Mouse (Mus musculus): ENCODE measurements around the gene Atxn7. TPM values are rescaled to one million over a fixed set of nuclear protein-coding genes. Genes with fewer than 3 reads are reported as not detected.
A peak's percentile ranks its signal among the peaks of the same experiment; 100 is the strongest.

The Atxn7 gene
- polyA plus RNA-seq, 1 experiment from 2014 or later = 3.9 TPM

DNA sequence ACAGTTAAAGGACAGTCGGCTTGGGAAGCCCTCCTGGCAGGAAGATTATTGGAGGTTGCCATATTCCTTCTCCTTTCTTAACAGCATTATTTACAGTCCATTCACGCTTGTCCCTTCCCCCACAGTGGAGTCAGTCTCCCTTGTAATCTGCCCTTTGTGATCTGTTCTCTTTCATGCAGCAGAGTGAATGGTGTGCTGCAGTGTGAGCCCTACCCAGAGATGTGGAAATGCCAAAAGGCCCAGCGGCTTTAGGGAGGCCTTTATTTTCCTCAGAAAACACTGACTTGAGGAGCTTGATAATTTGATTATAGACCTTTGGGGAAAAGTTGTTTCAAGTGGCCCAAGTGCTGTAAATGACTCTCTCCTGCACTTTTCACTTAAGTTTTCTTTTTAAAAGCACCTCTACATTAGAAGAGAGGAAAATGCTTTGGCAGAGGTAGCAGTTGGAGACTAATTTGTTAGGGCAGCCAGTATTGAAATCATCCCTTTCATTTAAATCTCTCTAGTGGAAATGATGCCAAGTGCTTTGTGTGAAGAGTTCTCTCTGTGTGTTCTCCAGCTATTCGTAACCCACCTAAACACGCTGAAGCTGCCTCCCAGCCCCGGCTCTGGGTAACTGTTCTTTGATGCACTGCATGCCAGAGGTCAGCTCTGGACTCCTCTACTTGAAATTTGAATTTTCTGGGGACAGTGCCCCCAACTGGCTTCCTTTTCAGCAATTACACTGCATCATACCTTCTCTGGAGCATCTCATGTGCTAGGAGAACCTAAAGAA is 109.5 kb downstream of the Atxn7 start:
- Histone ChIP-seq H3K27ac (peak overlapping the region; percentile 32; the same call in 1 of the 2 replicates), H3K9ac (no peak overlapping the region), H3K4me3 (no peak overlapping the region), H3K4me2 (replicated peaks) (no peak overlapping the region; the same call in 1 of the 2 replicates), H3K36me3 (no peaks in the 10 kb centered on the region), H3K9me3 (no peaks in the 10 kb centered on the region), H3K27me3 (replicated peaks) (no peaks in the 10 kb centered on the region), H3K4me1 (peaks cover 34% of the 10 kb centered on the region)
- WGBS = 11% methylated on average over 6 of the region's 6 CpGs
- peak; percentile 91 for ATAC-seq (ENCODE audit: low FRiP score, low read depth)

DNA sequence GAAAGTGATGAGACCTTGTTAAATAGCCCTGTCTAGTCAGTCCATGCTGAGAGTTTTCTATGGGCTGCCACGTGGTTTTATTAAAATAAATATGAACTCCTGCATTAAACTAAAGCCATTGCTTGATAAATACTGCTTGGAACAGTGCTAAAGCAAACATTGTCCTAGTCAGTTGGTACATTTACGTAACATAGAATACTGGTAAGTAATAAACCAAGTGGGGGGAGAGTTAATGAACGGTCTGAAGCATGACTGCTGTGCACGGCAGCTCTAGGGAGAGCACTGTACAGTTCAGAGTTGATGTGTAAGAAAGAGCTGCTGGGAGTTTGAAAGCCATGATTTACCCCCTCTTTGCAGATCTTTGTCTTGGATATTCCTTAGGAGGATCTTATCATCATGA is 110.2 kb downstream of the Atxn7 start:
- H3K4me1 ChIP-seq = peaks cover 34% of the 10 kb centered on the region
- 30% methylated on average over 4 of the region's 4 CpGs for whole genome bisulfite sequencing

DNA sequence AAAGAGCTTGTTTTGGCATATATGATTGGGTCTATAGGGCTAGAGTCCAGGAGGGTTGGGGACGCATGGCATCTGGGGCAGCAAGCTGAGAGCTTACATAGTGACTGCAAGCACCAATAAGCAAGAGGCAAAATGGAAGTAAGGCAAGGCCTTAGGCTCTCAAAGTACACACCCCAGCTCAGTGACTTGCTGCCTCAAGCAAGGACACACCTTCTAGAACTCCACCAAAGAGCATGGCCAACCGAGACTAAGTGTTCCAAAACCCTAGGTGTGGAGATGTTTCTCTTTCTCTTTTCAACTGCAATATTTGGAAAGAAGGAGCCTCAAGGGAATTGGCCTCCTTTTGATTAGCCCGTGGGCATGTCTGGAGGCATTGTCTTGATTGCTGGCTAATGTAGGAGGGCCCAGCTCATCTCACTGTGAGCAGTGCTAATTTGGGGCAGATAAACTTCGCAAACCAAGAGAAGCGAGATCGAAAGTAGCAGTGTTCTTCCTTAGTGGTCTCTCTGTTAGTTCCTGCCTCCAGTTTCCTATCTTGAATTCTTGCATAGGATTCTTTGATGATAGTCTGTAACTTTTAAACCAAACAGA is 119.5 kb downstream of the Atxn7 start:
- H3K4me3 ChIP-seq = no peak overlapping the region
- no peaks in the 10 kb centered on the region for H3K36me3 ChIP-seq
- WGBS = 92% methylated on average over 6 of the region's 6 CpGs
- no peaks in the 10 kb centered on the region for H3K27me3 ChIP-seq (replicated peaks)
- no peak for ATAC-seq (ENCODE audit: low FRiP score, low read depth)
- no peak overlapping the region for H3K27ac ChIP-seq
- H3K4me2 ChIP-seq (replicated peaks) = no peak overlapping the region
- H3K9ac ChIP-seq = no peak overlapping the region
- no peaks in the 10 kb centered on the region for H3K9me3 ChIP-seq
- H3K4me1 ChIP-seq = no peaks in the 10 kb centered on the region

More for the DNA sequence above, 110.2 kb downstream of the Atxn7 start:
- Histone ChIP-seq H3K9me3 (no peaks in the 10 kb centered on the region), H3K27me3 (replicated peaks) (no peaks in the 10 kb centered on the region), H3K9ac (no peak overlapping the region), H3K27ac (peak overlapping the region; percentile 32; the same call in 1 of the 2 replicates), H3K4me3 (no peak overlapping the region), H3K4me2 (replicated peaks) (no peak overlapping the region; the same call in 1 of the 2 replicates), H3K36me3 (no peaks in the 10 kb centered on the region)
- no peak for ATAC-seq (ENCODE audit: low FRiP score, low read depth)

- no peak overlapping the region for H3K4me2 ChIP-seq (replicated peaks)
- H3K9ac ChIP-seq = no peak overlapping the region
- 93% methylated on average over 8 of the region's 8 CpGs for WGBS
- H3K9me3 ChIP-seq = no peaks in the 10 kb centered on the region
- peaks cover 6% of the 10 kb centered on the region; the same call in 1 of the 2 replicates for H3K36me3 ChIP-seq
- no peak for ATAC-seq (ENCODE audit: low FRiP score, low read depth)
- H3K27ac ChIP-seq = no peak overlapping the region
- H3K4me1 ChIP-seq = no peaks in the 10 kb centered on the region
- no peak overlapping the region for H3K4me3 ChIP-seq
- H3K27me3 ChIP-seq (replicated peaks) = no peaks in the 10 kb centered on the region
Measured at GRCm38 (mm10) chr14:14083811-14084210, 122.6 kb downstream of the Atxn7 start.

- WGBS = 91% methylated on average over 4 of the region's 4 CpGs
Measured at GRCm38 (mm10) chr14:14086711-14087263, 125.5 kb downstream of the Atxn7 start.

GRCm38 (mm10) chr14:14087348-14087747 is 126.1 kb downstream of the Atxn7 start:
- Histone ChIP-seq H3K27me3 (replicated peaks) (no peaks in the 10 kb centered on the region), H3K4me2 (replicated peaks) (no peak overlapping the region), H3K9me3 (no peaks in the 10 kb centered on the region), H3K9ac (no peak overlapping the region), H3K36me3 (peaks cover 15% of the 10 kb centered on the region; the same call in 1 of the 2 replicates), H3K4me3 (no peak overlapping the region), H3K4me1 (no peaks in the 10 kb centered on the region), H3K27ac (no peak overlapping the region)
- no peak for ATAC-seq (ENCODE audit: low FRiP score, low read depth)
- WGBS = 87% methylated on average over 6 of the region's 6 CpGs

More at GRCm38 (mm10) chr14:14086711-14087263, 125.5 kb downstream of the Atxn7 start:
- Histone ChIP-seq H3K4me2 (replicated peaks) (no peak overlapping the region), H3K4me3 (no peak overlapping the region), H3K27me3 (replicated peaks) (no peaks in the 10 kb centered on the region), H3K9ac (no peak overlapping the region), H3K4me1 (no peaks in the 10 kb centered on the region), H3K27ac (no peak overlapping the region), H3K9me3 (no peaks in the 10 kb centered on the region), H3K36me3 (peaks cover 14% of the 10 kb centered on the region; the same call in 1 of the 2 replicates)
- ATAC-seq (ENCODE audit: low FRiP score, low read depth) = no peak

DNA sequence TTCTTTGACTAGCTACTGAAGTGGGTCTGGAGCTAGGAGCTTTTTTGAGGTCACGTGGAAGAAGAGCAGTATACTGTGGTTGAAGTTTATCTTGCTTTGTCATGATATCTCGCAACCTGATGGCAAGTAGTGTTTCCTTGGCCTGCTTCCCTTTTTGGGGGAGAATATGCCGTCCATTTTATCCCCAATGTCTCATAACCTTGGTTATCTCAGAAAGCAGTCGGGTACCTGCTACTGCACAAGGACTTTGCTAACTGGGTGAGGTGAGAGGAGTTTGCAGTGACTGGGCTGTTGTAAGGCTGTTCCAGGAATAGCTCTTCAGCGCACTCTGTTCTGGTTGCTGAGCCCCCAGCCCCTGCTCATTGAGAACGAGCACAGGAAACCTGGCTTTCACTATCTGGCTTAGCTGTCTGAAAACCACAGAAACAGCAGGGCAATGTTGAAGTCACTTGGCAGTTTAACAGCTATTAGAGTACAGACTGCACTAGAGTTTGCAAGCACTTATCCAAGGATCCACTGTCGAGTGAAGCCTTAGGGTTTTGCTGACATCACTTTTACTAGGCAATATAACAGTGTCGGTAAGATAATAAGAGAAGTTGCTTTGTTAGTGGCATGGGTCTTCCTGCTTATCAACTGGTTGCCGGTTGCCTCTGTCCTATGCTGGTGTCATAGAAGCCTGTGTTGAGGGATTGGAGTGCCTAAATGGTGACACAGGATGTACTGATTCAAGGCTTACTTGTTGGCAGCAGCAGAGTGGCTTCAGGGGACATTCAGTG is 127.0 kb downstream of the Atxn7 start:
- H3K4me2 ChIP-seq (replicated peaks) = no peak overlapping the region
- H3K36me3 ChIP-seq = peaks cover 18% of the 10 kb centered on the region; the same call in 1 of the 2 replicates
- no peak overlapping the region for H3K27ac ChIP-seq
- WGBS = 90% methylated on average over 9 of the region's 9 CpGs
- H3K4me1 ChIP-seq = no peaks in the 10 kb centered on the region
- H3K9ac ChIP-seq = no peak overlapping the region
- ATAC-seq (ENCODE audit: low FRiP score, low read depth) = no peak
- no peaks in the 10 kb centered on the region for H3K27me3 ChIP-seq (replicated peaks)
- no peaks in the 10 kb centered on the region for H3K9me3 ChIP-seq
- no peak overlapping the region for H3K4me3 ChIP-seq

DNA sequence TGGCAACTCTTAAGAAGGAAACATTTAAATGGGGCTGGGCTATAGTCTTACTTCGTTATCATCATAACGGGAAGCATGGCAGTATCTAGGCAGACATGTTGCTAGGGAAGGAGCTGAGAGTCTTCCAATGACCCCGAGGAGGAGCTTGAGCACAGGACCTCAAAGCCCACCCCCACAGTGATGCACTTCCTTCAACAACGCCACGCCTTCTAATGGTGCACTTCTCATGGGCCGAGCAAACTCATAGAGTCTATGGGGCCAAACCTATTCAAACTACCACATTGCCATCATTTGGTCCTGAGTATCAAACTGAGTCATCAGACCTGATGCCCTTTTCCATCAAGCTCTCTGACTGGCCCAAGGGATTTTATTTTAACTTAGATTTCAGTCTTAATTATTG is 129.3 kb downstream of the Atxn7 start:
- peaks cover 19% of the 10 kb centered on the region; the same call in 1 of the 2 replicates for H3K36me3 ChIP-seq
- H3K4me3 ChIP-seq = no peak overlapping the region
- no peak overlapping the region for H3K27ac ChIP-seq
- WGBS = 95% methylated on average over 6 of the region's 6 CpGs
- H3K4me1 ChIP-seq = no peaks in the 10 kb centered on the region
- H3K9me3 ChIP-seq = no peaks in the 10 kb centered on the region
- no peak overlapping the region for H3K9ac ChIP-seq
- H3K4me2 ChIP-seq (replicated peaks) = no peak overlapping the region
- no peaks in the 10 kb centered on the region for H3K27me3 ChIP-seq (replicated peaks)
- ATAC-seq (ENCODE audit: low FRiP score, low read depth) = no peak

DNA sequence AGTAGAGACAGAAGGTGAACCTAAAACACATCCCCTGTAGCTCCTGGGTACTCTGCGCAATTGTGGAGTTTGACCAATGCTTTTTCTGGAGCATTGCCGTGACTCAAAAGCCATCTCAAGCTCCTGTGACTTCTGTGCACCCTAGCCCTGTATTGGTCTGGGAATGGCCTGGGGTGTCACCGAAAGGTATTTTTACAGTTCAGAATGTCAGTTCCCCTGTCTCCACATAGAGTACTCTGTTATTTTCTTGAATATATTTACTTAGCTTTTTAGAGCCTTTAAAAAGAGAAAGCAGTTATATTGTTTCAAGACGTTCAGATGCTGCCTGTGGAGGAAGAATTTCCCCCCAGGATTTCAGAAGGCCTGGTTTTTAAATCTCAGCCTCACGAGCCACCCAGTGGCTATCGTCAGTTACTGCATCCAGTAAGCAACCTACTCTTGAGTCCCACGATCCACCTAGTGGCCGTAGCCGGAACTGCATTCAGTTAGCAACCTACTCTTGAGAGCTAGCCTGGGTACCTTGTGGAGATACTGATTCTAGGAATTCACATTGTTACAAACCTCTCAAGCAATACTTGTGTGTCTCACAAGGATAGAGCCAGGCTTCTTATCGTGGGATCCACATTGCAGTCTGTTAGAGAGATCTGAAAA is 137.2 kb downstream of the Atxn7 start:
- no peak overlapping the region for H3K9ac ChIP-seq
- no peaks in the 10 kb centered on the region for H3K9me3 ChIP-seq
- no peak overlapping the region for H3K4me3 ChIP-seq
- H3K4me1 ChIP-seq = no peaks in the 10 kb centered on the region
- H3K36me3 ChIP-seq = peaks cover 29% of the 10 kb centered on the region
- 28% methylated on average over 10 of the region's 10 CpGs for WGBS
- ATAC-seq (ENCODE audit: low FRiP score, low read depth) = peak; percentile 81
- no peaks in the 10 kb centered on the region for H3K27me3 ChIP-seq (replicated peaks)
- no peak overlapping the region for H3K27ac ChIP-seq
- no peak overlapping the region for H3K4me2 ChIP-seq (replicated peaks)

DNA sequence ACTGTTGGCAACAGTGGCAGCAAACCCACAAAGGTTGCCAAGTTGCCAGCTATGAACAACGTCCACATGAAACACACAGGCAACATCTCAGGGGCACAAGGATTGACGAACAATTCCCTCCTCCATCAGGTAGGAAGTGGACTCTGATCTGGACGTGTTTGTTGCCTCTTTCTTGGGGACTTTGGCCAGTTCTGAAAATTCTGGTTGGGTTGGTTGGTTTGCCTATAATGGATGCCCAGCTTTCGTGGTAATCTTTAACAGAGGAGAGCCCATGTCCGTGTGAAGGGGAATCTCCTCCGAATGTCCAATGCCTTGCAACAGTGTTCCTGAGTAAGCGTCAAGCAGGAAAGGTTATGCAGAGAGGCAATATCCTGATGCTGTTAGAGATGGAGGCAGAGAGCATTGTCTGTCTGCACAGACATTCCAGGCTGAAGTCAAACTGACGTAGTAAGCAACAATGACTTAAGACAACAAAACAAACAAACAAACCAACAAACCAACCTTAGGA is 139.6 kb downstream of the Atxn7 start:
- no peaks in the 10 kb centered on the region for H3K9me3 ChIP-seq
- H3K27ac ChIP-seq = no peak overlapping the region
- peaks cover 26% of the 10 kb centered on the region for H3K36me3 ChIP-seq
- no peak overlapping the region for H3K4me3 ChIP-seq
- H3K27me3 ChIP-seq (replicated peaks) = no peaks in the 10 kb centered on the region
- no peak overlapping the region for H3K9ac ChIP-seq
- ATAC-seq (ENCODE audit: low FRiP score, low read depth) = no peak
- no peak overlapping the region for H3K4me2 ChIP-seq (replicated peaks)
- 94% methylated on average over 8 of the region's 8 CpGs for WGBS
- no peaks in the 10 kb centered on the region for H3K4me1 ChIP-seq

GRCm38 (mm10) chr14:14101296-14101695 is 140.1 kb downstream of the Atxn7 start:
- Histone ChIP-seq H3K9ac (no peak overlapping the region), H3K27ac (no peak overlapping the region), H3K4me2 (replicated peaks) (no peak overlapping the region), H3K27me3 (replicated peaks) (no peaks in the 10 kb centered on the region), H3K4me3 (no peak overlapping the region), H3K4me1 (no peaks in the 10 kb centered on the region), H3K36me3 (peaks cover 23% of the 10 kb centered on the region), H3K9me3 (no peaks in the 10 kb centered on the region)
- WGBS = 93% methylated on average over 9 of the region's 9 CpGs
- no peak for ATAC-seq (ENCODE audit: low FRiP score, low read depth)

Data from neural tube, embryonic 12.5 days (tissue).